Mouse (Mus musculus): ENCODE measurements around the gene Dusp2. TPM values are rescaled to one million over a fixed set of nuclear protein-coding genes. Genes with fewer than 3 reads are reported as not detected.
A peak's percentile ranks its signal among the peaks of the same experiment; 100 is the strongest.

The Dusp2 gene
- polyA plus RNA-seq, 1 experiment: 13.9 TPM

- no peaks in the 10 kb centered on the region for H3K79me2 ChIP-seq (ENCODE audit: control insufficient read depth, insufficient read depth)
- no peak for TF ChIP-seq MYOG (IDR thresholded peaks at IDR 0.05; ENCODE audit: control insufficient read depth, extremely low read depth, insufficient read length)
- TF ChIP-seq FOSL1 (IDR thresholded peaks at IDR 0.05; ENCODE audit: insufficient read depth, low read length, poor library complexity, severe bottlenecking): no peak
- no peak for TF ChIP-seq USF1 (IDR thresholded peaks at IDR 0.05; ENCODE audit: low read depth)
- TF ChIP-seq CEBPB (IDR thresholded peaks at IDR 0.05; ENCODE audit: low read depth): no peak
- no peak for TF ChIP-seq CTCF (IDR thresholded peaks at IDR 0.05; ENCODE audit: control insufficient read depth, insufficient read depth, insufficient read length)
- TF ChIP-seq MYOD1 (IDR thresholded peaks at IDR 0.05; ENCODE audit: control insufficient read depth, insufficient read length, low read depth): no peak
- no peak for TF ChIP-seq MAX (IDR thresholded peaks at IDR 0.05)
- H3K4me3 ChIP-seq (ENCODE audit: insufficient read depth, poor library complexity, severe bottlenecking): no peak overlapping the region
- no peaks in the 10 kb centered on the region for H3K36me3 ChIP-seq (ENCODE audit: control insufficient read depth, insufficient read depth)
- no peaks in the 10 kb centered on the region for H3K27me3 ChIP-seq (ENCODE audit: control insufficient read depth, insufficient read depth, insufficient read length)
- no peaks in the 10 kb centered on the region for H3K79me3 ChIP-seq (ENCODE audit: low read depth)
- H3ac ChIP-seq (ENCODE audit: control insufficient read depth, insufficient read length, low read depth): no peak overlapping the region
Observed at GRCm38 (mm10) chr2:127315155-127315470, 20.8 kb upstream of the Dusp2 start.

GRCm38 (mm10) chr2:127316431-127316830, 19.5 kb upstream of the Dusp2 start:
- Histone ChIP-seq H3K36me3 (ENCODE audit: control insufficient read depth, insufficient read depth) (no peaks in the 10 kb centered on the region), H3K27me3 (ENCODE audit: control insufficient read depth, insufficient read depth, insufficient read length) (no peaks in the 10 kb centered on the region), H3K79me3 (ENCODE audit: low read depth) (no peaks in the 10 kb centered on the region), H3K79me2 (ENCODE audit: control insufficient read depth, insufficient read depth) (no peaks in the 10 kb centered on the region), H3K4me3 (ENCODE audit: insufficient read depth, poor library complexity, severe bottlenecking) (no peak overlapping the region), H3ac (ENCODE audit: control insufficient read depth, insufficient read length, low read depth) (no peak overlapping the region)
- TF ChIP-seq MAX (IDR thresholded peaks at IDR 0.05) (no peak), USF1 (IDR thresholded peaks at IDR 0.05; ENCODE audit: low read depth) (no peak), MYOG (IDR thresholded peaks at IDR 0.05; ENCODE audit: control insufficient read depth, extremely low read depth, insufficient read length) (no peak), FOSL1 (IDR thresholded peaks at IDR 0.05; ENCODE audit: insufficient read depth, low read length, poor library complexity, severe bottlenecking) (no peak), CEBPB (IDR thresholded peaks at IDR 0.05; ENCODE audit: low read depth) (no peak), CTCF (IDR thresholded peaks at IDR 0.05; ENCODE audit: control insufficient read depth, insufficient read depth, insufficient read length) (no peak), MYOD1 (IDR thresholded peaks at IDR 0.05; ENCODE audit: control insufficient read depth, insufficient read length, low read depth) (no peak)

GRCm38 (mm10) chr2:127318136-127318535, 17.8 kb upstream of the Dusp2 start:
- no peak overlapping the region for H3K4me3 ChIP-seq (ENCODE audit: insufficient read depth, poor library complexity, severe bottlenecking)

GRCm38 (mm10) chr2:127319071-127319470, 16.9 kb upstream of the Dusp2 start:
- TF ChIP-seq FOSL1 (IDR thresholded peaks at IDR 0.05; ENCODE audit: insufficient read depth, low read length, poor library complexity, severe bottlenecking): no peak
- no peak for TF ChIP-seq CEBPB (IDR thresholded peaks at IDR 0.05; ENCODE audit: low read depth)
- no peak for TF ChIP-seq MAX (IDR thresholded peaks at IDR 0.05)
- TF ChIP-seq MYOG (IDR thresholded peaks at IDR 0.05; ENCODE audit: control insufficient read depth, extremely low read depth, insufficient read length): no peak
- Histone ChIP-seq H3K4me3 (ENCODE audit: insufficient read depth, poor library complexity, severe bottlenecking) (no peak overlapping the region), H3ac (ENCODE audit: control insufficient read depth, insufficient read length, low read depth) (no peak overlapping the region), H3K36me3 (ENCODE audit: control insufficient read depth, insufficient read depth) (no peaks in the 10 kb centered on the region), H3K79me2 (ENCODE audit: control insufficient read depth, insufficient read depth) (no peaks in the 10 kb centered on the region), H3K79me3 (ENCODE audit: low read depth) (no peaks in the 10 kb centered on the region), H3K27me3 (ENCODE audit: control insufficient read depth, insufficient read depth, insufficient read length) (no peaks in the 10 kb centered on the region)

More at GRCm38 (mm10) chr2:127318136-127318535, 17.8 kb upstream of the Dusp2 start:
- no peaks in the 10 kb centered on the region for H3K36me3 ChIP-seq (ENCODE audit: control insufficient read depth, insufficient read depth)
- TF ChIP-seq MAX (IDR thresholded peaks at IDR 0.05) (no peak), FOSL1 (IDR thresholded peaks at IDR 0.05; ENCODE audit: insufficient read depth, low read length, poor library complexity, severe bottlenecking) (no peak), CEBPB (IDR thresholded peaks at IDR 0.05; ENCODE audit: low read depth) (no peak), MYOD1 (IDR thresholded peaks at IDR 0.05; ENCODE audit: control insufficient read depth, insufficient read length, low read depth) (no peak), USF1 (IDR thresholded peaks at IDR 0.05; ENCODE audit: low read depth) (no peak), MYOG (IDR thresholded peaks at IDR 0.05; ENCODE audit: control insufficient read depth, extremely low read depth, insufficient read length) (no peak), CTCF (IDR thresholded peaks at IDR 0.05; ENCODE audit: control insufficient read depth, insufficient read depth, insufficient read length) (no peak)
- no peak overlapping the region for H3ac ChIP-seq (ENCODE audit: control insufficient read depth, insufficient read length, low read depth)
- H3K27me3 ChIP-seq (ENCODE audit: control insufficient read depth, insufficient read depth, insufficient read length): no peaks in the 10 kb centered on the region
- H3K79me2 ChIP-seq (ENCODE audit: control insufficient read depth, insufficient read depth): no peaks in the 10 kb centered on the region
- no peaks in the 10 kb centered on the region for H3K79me3 ChIP-seq (ENCODE audit: low read depth)

GRCm38 (mm10) chr2:127322671-127323285, 13.2 kb upstream of the Dusp2 start:
- Histone ChIP-seq H3K4me3 (ENCODE audit: insufficient read depth, poor library complexity, severe bottlenecking) (no peak overlapping the region), H3K36me3 (ENCODE audit: control insufficient read depth, insufficient read depth) (no peaks in the 10 kb centered on the region), H3K79me3 (ENCODE audit: low read depth) (no peaks in the 10 kb centered on the region), H3K27me3 (ENCODE audit: control insufficient read depth, insufficient read depth, insufficient read length) (no peaks in the 10 kb centered on the region), H3K79me2 (ENCODE audit: control insufficient read depth, insufficient read depth) (no peaks in the 10 kb centered on the region), H3ac (ENCODE audit: control insufficient read depth, insufficient read length, low read depth) (no peak overlapping the region)
- TF ChIP-seq CTCF (IDR thresholded peaks at IDR 0.05; ENCODE audit: control insufficient read depth, insufficient read depth, insufficient read length) (no peak), MYOD1 (IDR thresholded peaks at IDR 0.05; ENCODE audit: control insufficient read depth, insufficient read length, low read depth) (no peak), MAX (IDR thresholded peaks at IDR 0.05) (no peak), MYOG (IDR thresholded peaks at IDR 0.05; ENCODE audit: control insufficient read depth, extremely low read depth, insufficient read length) (no peak), CEBPB (IDR thresholded peaks at IDR 0.05; ENCODE audit: low read depth) (no peak), USF1 (IDR thresholded peaks at IDR 0.05; ENCODE audit: low read depth) (no peak)

- Histone ChIP-seq H3K4me3 (ENCODE audit: insufficient read depth, poor library complexity, severe bottlenecking) (no peak overlapping the region), H3K79me2 (ENCODE audit: control insufficient read depth, insufficient read depth) (no peaks in the 10 kb centered on the region), H3K27me3 (ENCODE audit: control insufficient read depth, insufficient read depth, insufficient read length) (no peaks in the 10 kb centered on the region), H3K36me3 (ENCODE audit: control insufficient read depth, insufficient read depth) (no peaks in the 10 kb centered on the region), H3K79me3 (ENCODE audit: low read depth) (no peaks in the 10 kb centered on the region), H3ac (ENCODE audit: control insufficient read depth, insufficient read length, low read depth) (no peak overlapping the region)
- TF ChIP-seq FOSL1 (IDR thresholded peaks at IDR 0.05; ENCODE audit: insufficient read depth, low read length, poor library complexity, severe bottlenecking) (peak; percentile 72), MYOG (IDR thresholded peaks at IDR 0.05; ENCODE audit: control insufficient read depth, extremely low read depth, insufficient read length) (no peak), MYOD1 (IDR thresholded peaks at IDR 0.05; ENCODE audit: control insufficient read depth, insufficient read length, low read depth) (peak; percentile 95), CTCF (IDR thresholded peaks at IDR 0.05; ENCODE audit: control insufficient read depth, insufficient read depth, insufficient read length) (no peak), MAX (IDR thresholded peaks at IDR 0.05) (peak; percentile 67), USF1 (IDR thresholded peaks at IDR 0.05; ENCODE audit: low read depth) (no peak), CEBPB (IDR thresholded peaks at IDR 0.05; ENCODE audit: low read depth) (no peak)
Observed at GRCm38 (mm10) chr2:127323667-127324066, 12.3 kb upstream of the Dusp2 start.

All from C2C12 (cell line).